Mouse (Mus musculus): ENCODE data around the gene Rcor2.

DNA sequence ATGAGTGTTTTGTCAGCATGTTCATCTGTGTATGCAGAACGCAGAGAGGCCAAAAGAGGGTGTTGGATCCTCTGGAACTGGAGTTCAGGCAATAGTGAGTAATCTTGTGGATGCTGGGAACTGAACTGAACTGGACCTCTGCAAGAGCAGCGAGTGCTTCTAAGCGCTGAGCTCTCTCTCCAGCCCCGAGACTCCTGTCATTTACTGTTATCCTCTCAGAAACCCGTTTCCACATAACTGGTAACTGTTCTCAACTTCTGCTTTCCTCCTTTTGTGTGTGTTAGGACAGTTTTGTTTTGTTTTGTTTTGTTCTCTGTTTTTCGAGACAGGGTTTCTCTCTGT is 49.2 kb upstream of the Rcor2 start:
- TF ChIP-seq CTCF (IDR thresholded peaks at IDR 0.05; ENCODE audit: control insufficient read depth, insufficient read depth, insufficient replicate concordance, low read depth, low read length) (no peak), POLR2A (IDR thresholded peaks at IDR 0.05; ENCODE audit: control insufficient read depth, low read depth, low read length) (no peak)
